In genomic region chr10:80703643-80704042, GRCm38 (mm10) we compare ENCODE assay signal across 10 mouse cellular contexts. TPM values are rescaled to one million over a fixed set of nuclear protein-coding genes. Genes with fewer than 3 reads are reported as not detected.
DNase-seq lines count a peak whose midpoint lies in the region; ATAC-seq and TF ChIP-seq lines count a peak whose summit lies in the region.
"Had no signal": no experiment of that assay in that cellular context is flagged by ENCODE, and none has a peak within 500 bp of the region (broad histone marks: within the 10 kb centered on the region; RNA-seq: fewer than 3 reads in every experiment).

No protein-coding gene starts in this region.

- 88% methylated on average over 5 of the region's 5 CpGs for WGBS in heart, embryonic 10.5 days
- WGBS in thymus, adult 2 months, result 94% methylated on average over 5 of the region's 5 CpGs
- 94% methylated on average over 5 of the region's 5 CpGs for WGBS in liver, embryonic 13.5 days (ENCODE audit: insufficient replicate concordance)

- H3K9ac ChIP-seq in liver, embryonic 13.5 days, result peak overlapping the region; percentile 76

- peak overlapping the region; percentile 90 for H3K27ac ChIP-seq in heart, embryonic 10.5 days
- H3K27ac ChIP-seq in thymus, adult 2 months (ENCODE audit: control insufficient read depth, insufficient read depth, low read length), result no peak overlapping the region
- H3K27ac ChIP-seq in liver, embryonic 13.5 days, result peak overlapping the region; percentile 93

- H3K36me3 ChIP-seq in heart, embryonic 10.5 days, result peaks cover 43% of the 10 kb centered on the region
- H3K36me3 ChIP-seq in thymus, adult 2 months (ENCODE audit: control insufficient read depth, insufficient read depth, low read length), result peaks cover 17% of the 10 kb centered on the region
- H3K36me3 ChIP-seq in liver, embryonic 13.5 days, result peaks cover 40% of the 10 kb centered on the region

- no peaks in the 10 kb centered on the region for H3K27me3 ChIP-seq in heart, embryonic 10.5 days (ENCODE audit: insufficient read depth, poor library complexity, severe bottlenecking)
- no peaks in the 10 kb centered on the region for H3K27me3 ChIP-seq in thymus, adult 2 months (ENCODE audit: control insufficient read depth, insufficient read depth, low read length)
- H3K27me3 ChIP-seq in liver, embryonic 13.5 days, result no peaks in the 10 kb centered on the region

- no peak for TF ChIP-seq CTCF in thymus, adult 2 months (IDR thresholded peaks at IDR 0.05; ENCODE audit: borderline replicate concordance, control insufficient read depth, extremely low read depth, insufficient read depth, low read length, poor library complexity)

- no peaks in the 10 kb centered on the region for H3K9me3 ChIP-seq in heart, embryonic 10.5 days
- H3K9me3 ChIP-seq in liver, embryonic 13.5 days (replicated peaks), result no peaks in the 10 kb centered on the region

- peak overlapping the region; percentile 77 for H3K4me3 ChIP-seq in heart, embryonic 10.5 days
- no peak overlapping the region for H3K4me3 ChIP-seq in thymus, adult 2 months (ENCODE audit: control insufficient read depth, insufficient read depth, low read length)
- peak overlapping the region; percentile 70 for H3K4me3 ChIP-seq in liver, embryonic 13.5 days (replicated peaks)

- H3K4me2 ChIP-seq in liver, embryonic 13.5 days, result peak overlapping the region; percentile 90

- no peak for ATAC-seq in liver, embryonic 13.5 days (ENCODE audit: low read depth)
- ATAC-seq in monocyte, adult 5-6 weeks (replicated peaks; ENCODE audit: insufficient number of reproducible peaks, low FRiP score, low TSS enrichment, poor library complexity, severe bottlenecking), result no peak

- no peak for TF ChIP-seq POLR2A in thymus, adult 2 months (IDR thresholded peaks at IDR 0.05; ENCODE audit: control insufficient read depth, extremely low read depth, insufficient read depth, low read length, poor library complexity)

- DNase-seq in heart, embryonic 10.5 days (ENCODE audit: low spot score), result no peak
- no peak for DNase-seq in heart, adult 18-20 months
- DNase-seq in thymus, postnatal 14 days, result peak; percentile 18
- DNase-seq in thymus, adult 2 months, result no peak
- no peak for DNase-seq in liver, embryonic 13.5 days
- no peak for DNase-seq in thymus, postnatal 4 days
- DNase-seq in ovary, adult 18-20 months (ENCODE audit: low spot score), result no peak
- DNase-seq: kidney, postnatal 36 days; retina, postnatal 1 day had no signal

- peaks cover 59% of the 10 kb centered on the region for H3K4me1 ChIP-seq in heart, embryonic 10.5 days
- H3K4me1 ChIP-seq in thymus, adult 2 months (replicated peaks; ENCODE audit: control insufficient read depth, insufficient read depth, low read length), result peaks cover 23% of the 10 kb centered on the region
- H3K4me1 ChIP-seq in liver, embryonic 13.5 days (replicated peaks), result peaks cover 62% of the 10 kb centered on the region

RNA-seq across cellular contexts. Expression of gene Izumo4, which starts 1.7 kb away (rescaled TPM):
- 12.8 and 14.4 TPM in 2 replicates for polyA plus RNA-seq in heart, embryonic 10.5 days (2016; fragmentation: Nextera tagmentation; extraction: Ambion mirVana)
- total RNA-seq in heart, adult 18-20 months (2021), result 1 to 10 TPM; 2.5 to 2.6 TPM
- polyA plus RNA-seq in thymus, adult 2 months (2012; rRNA removed), result 56.4 and 66.9 TPM in 2 replicates
- 6.1 and 7.5 TPM in 2 replicates for polyA plus RNA-seq in liver, embryonic 13.5 days (2015; fragmentation: Nextera tagmentation; extraction: Ambion mirVana)
- total RNA-seq in monocyte, adult 5-6 weeks (2017), result 10.6 to 17.9 TPM (median 17.1 TPM) in 3 replicates

RNA-seq across cellular contexts. Expression of gene Mob3a, which starts 1.9 kb away (rescaled TPM):
- 54.8 and 56.8 TPM in 2 replicates for polyA plus RNA-seq in heart, embryonic 10.5 days (2016; fragmentation: Nextera tagmentation; extraction: Ambion mirVana)
- 1 to 10 TPM; 7.5 to 8.0 TPM for total RNA-seq in heart, adult 18-20 months (2021)
- 252 and 261 TPM in 2 replicates for polyA plus RNA-seq in thymus, adult 2 months (2012; rRNA removed)
- polyA plus RNA-seq in liver, embryonic 13.5 days (2015; fragmentation: Nextera tagmentation; extraction: Ambion mirVana), result 31.6 and 38.5 TPM in 2 replicates
- 57.4 to 129 TPM (median 87.2 TPM) in 3 replicates for total RNA-seq in monocyte, adult 5-6 weeks (2017)

RNA-seq across cellular contexts. Expression of gene Mknk2, which starts 25.7 kb away (rescaled TPM):
- 90.8 and 92.0 TPM in 2 replicates for polyA plus RNA-seq in heart, embryonic 10.5 days (2016; fragmentation: Nextera tagmentation; extraction: Ambion mirVana)
- total RNA-seq in heart, adult 18-20 months (2021), result 100 to 1,000 TPM; 185 to 204 TPM
- 606 and 621 TPM in 2 replicates for polyA plus RNA-seq in thymus, adult 2 months (2012; rRNA removed)
- 71.4 and 73.8 TPM in 2 replicates for polyA plus RNA-seq in liver, embryonic 13.5 days (2015; fragmentation: Nextera tagmentation; extraction: Ambion mirVana)
- total RNA-seq in monocyte, adult 5-6 weeks (2017), result 56.7 to 115 TPM (median 94.0 TPM) in 3 replicates

RNA-seq across cellular contexts. Expression of gene Ap3d1, which starts 38.4 kb away (rescaled TPM):
- polyA plus RNA-seq in heart, embryonic 10.5 days (2016; fragmentation: Nextera tagmentation; extraction: Ambion mirVana), result 53.1 and 60.4 TPM in 2 replicates
- total RNA-seq in heart, adult 18-20 months (2021), result 10 to 100 TPM; 42.3 to 45.0 TPM
- 182 and 195 TPM in 2 replicates for polyA plus RNA-seq in thymus, adult 2 months (2012; rRNA removed)
- 24.9 and 25.6 TPM in 2 replicates for polyA plus RNA-seq in liver, embryonic 13.5 days (2015; fragmentation: Nextera tagmentation; extraction: Ambion mirVana)
- total RNA-seq in monocyte, adult 5-6 weeks (2017), result 65.5 to 110 TPM (median 103 TPM) in 3 replicates

RNA-seq across cellular contexts. Expression of gene Btbd2, which starts 46.8 kb away (rescaled TPM):
- polyA plus RNA-seq in heart, embryonic 10.5 days (2016; fragmentation: Nextera tagmentation; extraction: Ambion mirVana), result 59.0 and 69.9 TPM in 2 replicates
- 10 to 100 TPM; 43.2 to 46.1 TPM for total RNA-seq in heart, adult 18-20 months (2021)
- 94.7 and 103 TPM in 2 replicates for polyA plus RNA-seq in thymus, adult 2 months (2012; rRNA removed)
- polyA plus RNA-seq in liver, embryonic 13.5 days (2015; fragmentation: Nextera tagmentation; extraction: Ambion mirVana), result 11.5 and 12.7 TPM in 2 replicates
- total RNA-seq in monocyte, adult 5-6 weeks (2017), result 14.6 to 23.9 TPM (median 23.1 TPM) in 3 replicates
